Mouse (Mus musculus) testis, postnatal 14 days (tissue): ENCODE measurements around the gene Gm49361.
"Not testable (repeated sequence)": the region's sequence is repeated elsewhere in the genome, so short reads cannot be mapped to it uniquely, and the experiment has no call there.

Source experiments
- DNase-seq: peaks from one replicate; pipeline ENCODE4 v3.0.0; 2021; ENCODE audit warnings: low spot score

Gm49361 gene

GRCm38 (mm10) chr14:57746001-57746771 lies at the start of gene Gm49361:
Gene Gm49361, minus strand, starts transcription at chr14:57746103.
- DNase-seq: peak; percentile 91

- no peak for DNase-seq
Measured at GRCm38 (mm10) chr14:57791171-57791570, 45.3 kb upstream of the Gm49361 start.

GRCm38 (mm10) chr14:57789759-57790158 lies 43.9 kb upstream of the Gm49361 start:
- no peak for DNase-seq

- no peak for DNase-seq
Measured at GRCm38 (mm10) chr14:57789311-57789710, 43.4 kb upstream of the Gm49361 start.

GRCm38 (mm10) chr14:57787406-57787805 lies 41.5 kb upstream of the Gm49361 start:
- DNase-seq: no peak

- DNase-seq: no peak
Measured at GRCm38 (mm10) chr14:57772157-57772815, 26.4 kb upstream of the Gm49361 start.

- no peak for DNase-seq
Measured at GRCm38 (mm10) chr14:57769102-57769501, 23.2 kb upstream of the Gm49361 start.

- DNase-seq: no peak
Measured at GRCm38 (mm10) chr14:57760447-57761412, 14.8 kb upstream of the Gm49361 start.

- DNase-seq: no peak
Measured at GRCm38 (mm10) chr14:57758237-57758636, 12.3 kb upstream of the Gm49361 start, which contains the start of gene Lats2. Gene Lats2, minus strand, starts transcription at chr14:57758388.

GRCm38 (mm10) chr14:57756094-57756493 lies 10.2 kb upstream of the Gm49361 start:
- DNase-seq: no peak

- no peak for DNase-seq
Measured at GRCm38 (mm10) chr14:57755661-57756060, 9.8 kb upstream of the Gm49361 start.

GRCm38 (mm10) chr14:57753351-57753992 lies 7.6 kb upstream of the Gm49361 start:
- DNase-seq: no peak

GRCm38 (mm10) chr14:57751006-57751405 lies 5.1 kb upstream of the Gm49361 start:
- not testable (repeated sequence) for DNase-seq

GRCm38 (mm10) chr14:57749501-57749900 lies 3.6 kb upstream of the Gm49361 start:
- DNase-seq: no peak

GRCm38 (mm10) chr14:57745291-57745969 lies 473 bp downstream of the Gm49361 start:
- peak; percentile 68 for DNase-seq

- DNase-seq: no peak
Measured at GRCm38 (mm10) chr14:57744547-57744946, 1.4 kb downstream of the Gm49361 start.

- no peak for DNase-seq
Measured at GRCm38 (mm10) chr14:57740651-57741050, 5.3 kb downstream of the Gm49361 start.

GRCm38 (mm10) chr14:57737089-57737488 lies 8.8 kb downstream of the Gm49361 start:
- DNase-seq: peak; percentile 17

GRCm38 (mm10) chr14:57736141-57736540 lies 9.8 kb downstream of the Gm49361 start:
- DNase-seq: no peak

GRCm38 (mm10) chr14:57732668-57733293 lies 13.1 kb downstream of the Gm49361 start:
- DNase-seq: no peak

- DNase-seq: no peak
Measured at GRCm38 (mm10) chr14:57730527-57730926, 15.4 kb downstream of the Gm49361 start.
